In genomic region chr5:134249245-134249649, GRCm38 (mm10) we compare ENCODE assay signal across 22 mouse cellular contexts. TPM values are rescaled to one million over a fixed set of nuclear protein-coding genes. Genes with fewer than 3 reads are reported as not detected.
DNase-seq lines count a peak whose midpoint lies in the region; ATAC-seq and TF ChIP-seq lines count a peak whose summit lies in the region.
"Had no signal": no experiment of that assay in that cellular context is flagged by ENCODE, and none has a peak within 500 bp of the region (broad histone marks: within the 10 kb centered on the region; RNA-seq: fewer than 3 reads in every experiment).

No protein-coding gene starts in this region.

- H3K4me3 ChIP-seq in layer of hippocampus, adult 2 months: no peak overlapping the region
- H3K4me3 ChIP-seq in stomach, postnatal 0 days (ENCODE audit: low read depth, low read length): no peak overlapping the region
- no peak overlapping the region for H3K4me3 ChIP-seq in embryonic facial prominence, embryonic 10.5 days
- H3K4me3 ChIP-seq in kidney, embryonic 14.5 days (ENCODE audit: low read length): no peak overlapping the region
- H3K4me3 ChIP-seq: forebrain, embryonic 13.5 days; hindbrain, embryonic 10.5 days; kidney, embryonic 15.5 days; limb, embryonic 12.5 days; liver, embryonic 12.5 days had no signal

- no peaks in the 10 kb centered on the region for H3K27me3 ChIP-seq in stomach, postnatal 0 days (ENCODE audit: control insufficient read depth, insufficient read depth, low read length)
- H3K27me3 ChIP-seq in embryonic facial prominence, embryonic 10.5 days (replicated peaks; ENCODE audit: low read depth, poor library complexity, severe bottlenecking): no peaks in the 10 kb centered on the region
- H3K27me3 ChIP-seq in kidney, embryonic 14.5 days (ENCODE audit: control insufficient read depth, insufficient read depth, low read length): no peaks in the 10 kb centered on the region
- H3K27me3 ChIP-seq: forebrain, embryonic 13.5 days; kidney, embryonic 15.5 days; limb, embryonic 12.5 days; liver, embryonic 12.5 days; megakaryocyte, embryonic 14.5 days had no signal

- H3K4me1 ChIP-seq in stomach, postnatal 0 days (replicated peaks; ENCODE audit: control insufficient read depth, insufficient read depth): no peaks in the 10 kb centered on the region
- no peaks in the 10 kb centered on the region for H3K4me1 ChIP-seq in embryonic facial prominence, embryonic 10.5 days
- no peaks in the 10 kb centered on the region for H3K4me1 ChIP-seq in kidney, embryonic 14.5 days (ENCODE audit: control insufficient read depth, insufficient read depth, low read length)
- H3K4me1 ChIP-seq: forebrain, embryonic 13.5 days; hindbrain, embryonic 10.5 days; kidney, embryonic 15.5 days; limb, embryonic 12.5 days; liver, embryonic 12.5 days had no signal

- intact Hi-C loops in left cerebral cortex, postnatal 36 days (cut with DNase I): no loop called here

- no peak overlapping the region for H3K4me2 ChIP-seq in stomach, postnatal 0 days (replicated peaks; ENCODE audit: low read depth)
- no peak overlapping the region for H3K4me2 ChIP-seq in kidney, embryonic 14.5 days (replicated peaks; ENCODE audit: low read depth, low read length)
- H3K4me2 ChIP-seq: forebrain, embryonic 13.5 days; kidney, embryonic 15.5 days; limb, embryonic 12.5 days; liver, embryonic 12.5 days had no signal

- peak overlapping the region; percentile 59; the same call in 1 of the 2 replicates for H3K27ac ChIP-seq in layer of hippocampus, adult 2 months
- peak overlapping the region; percentile 70 for H3K27ac ChIP-seq in stomach, postnatal 0 days (replicated peaks)
- H3K27ac ChIP-seq in embryonic facial prominence, embryonic 10.5 days (replicated peaks): no peak overlapping the region
- no peak overlapping the region for H3K27ac ChIP-seq in kidney, embryonic 14.5 days (ENCODE audit: low read depth, low read length)
- H3K27ac ChIP-seq: forebrain, embryonic 13.5 days; hindbrain, embryonic 10.5 days; kidney, embryonic 15.5 days; limb, embryonic 12.5 days; liver, embryonic 12.5 days had no signal

- WGBS in stomach, postnatal 0 days: 69% methylated on average over 8 of the region's 8 CpGs
- WGBS in embryonic facial prominence, embryonic 10.5 days: 93% methylated on average over 8 of the region's 8 CpGs
- WGBS in kidney, embryonic 14.5 days: 93% methylated on average over 8 of the region's 8 CpGs

- TF ChIP-seq CTCF in layer of hippocampus, adult 2 months (conservative IDR thresholded peaks at IDR 0.05): no peak
- TF ChIP-seq CTCF in stomach, postnatal 0 days (IDR thresholded peaks at IDR 0.05; ENCODE audit: low read depth): no peak

- no peak for TF ChIP-seq EP300 in stomach, postnatal 0 days (optimal IDR thresholded peaks at IDR 0.05)

- H3K36me3 ChIP-seq in stomach, postnatal 0 days (ENCODE audit: control insufficient read depth, insufficient read depth, low read length): peaks cover 60% of the 10 kb centered on the region
- H3K36me3 ChIP-seq in embryonic facial prominence, embryonic 10.5 days (replicated peaks): peaks cover 99% of the 10 kb centered on the region
- peaks cover 96% of the 10 kb centered on the region for H3K36me3 ChIP-seq in kidney, embryonic 14.5 days (ENCODE audit: control insufficient read depth, insufficient read depth, low read length)

- DNase-seq in layer of hippocampus, adult 2 months (ENCODE audit: low spot score in 2 of 2): no peak
- no peak for DNase-seq in layer of hippocampus, adult 9-11 months
- peak; percentile 58 to 69 for DNase-seq in right cerebral cortex, adult 2 months (ENCODE audit: low spot score in 2 of 2)
- DNase-seq in right cerebral cortex, postnatal 14 days: no peak
- peak; percentile 46 to 61 for DNase-seq in left cerebral cortex, postnatal 36 days (ENCODE audit: low spot score in 2 of 2)
- DNase-seq in stomach, postnatal 0 days (ENCODE audit: low spot score): no peak
- no peak for DNase-seq in embryonic facial prominence, embryonic 10.5 days (ENCODE audit: low spot score)
- DNase-seq: adrenal gland, postnatal 25 days; cerebellum, adult 18-20 months; cerebellum, postnatal 36 days; gastrocnemius, postnatal 36 days; kidney, postnatal 4 days; lung, adult 2 months had no signal

- H3K9ac ChIP-seq in stomach, postnatal 0 days (ENCODE audit: low read length): no peak overlapping the region
- H3K9ac ChIP-seq in kidney, embryonic 14.5 days (ENCODE audit: low read depth, low read length): no peak overlapping the region
- H3K9ac ChIP-seq: forebrain, embryonic 13.5 days; kidney, embryonic 15.5 days; limb, embryonic 12.5 days; liver, embryonic 12.5 days had no signal

- no peaks in the 10 kb centered on the region for H3K9me3 ChIP-seq in stomach, postnatal 0 days (ENCODE audit: control insufficient read depth, low read length)
- H3K9me3 ChIP-seq in embryonic facial prominence, embryonic 10.5 days: no peaks in the 10 kb centered on the region
- H3K9me3 ChIP-seq in kidney, embryonic 14.5 days (ENCODE audit: control insufficient read depth, low read length): no peaks in the 10 kb centered on the region
- H3K9me3 ChIP-seq: forebrain, embryonic 13.5 days; hindbrain, embryonic 10.5 days; kidney, embryonic 15.5 days; limb, embryonic 12.5 days; liver, embryonic 12.5 days; megakaryocyte, embryonic 14.5 days had no signal

- peak; percentile 25; the same call in 1 of the 2 replicates for ATAC-seq in stomach, postnatal 0 days (ENCODE audit: low FRiP score, low TSS enrichment)
- ATAC-seq in kidney, embryonic 14.5 days (ENCODE audit: low FRiP score, low TSS enrichment): no peak
- ATAC-seq: activated CD4-positive, CD25-positive, alpha-beta regulatory T cell, adult 4 months; CD4-positive, CD25-positive, alpha-beta regulatory T cell, adult 4 months; forebrain, embryonic 13.5 days; liver, embryonic 12.5 days had no signal

RNA-seq across cellular contexts. Expression of gene Ncf1, which starts 19.8 kb away (rescaled TPM):
- total RNA-seq in layer of hippocampus, adult 2 months (2021): 1 to 10 TPM; 7.2 to 9.0 TPM
- 1 to 10 TPM; 6.5 to 7.2 TPM for total RNA-seq in left cerebral cortex, postnatal 36 days (2021)
- polyA plus RNA-seq in stomach, postnatal 0 days (2015; fragmentation: Nextera tagmentation; extraction: Ambion mirVana): 2.2 and 2.4 TPM in 2 replicates
- polyA plus RNA-seq in embryonic facial prominence, embryonic 10.5 days (2016; fragmentation: Nextera tagmentation; extraction: Ambion mirVana): 1.8 and 2.0 TPM in 2 replicates
- polyA plus RNA-seq in kidney, embryonic 14.5 days (2014; fragmentation: Nextera tagmentation; extraction: Ambion mirVana): 2.6 and 2.9 TPM in 2 replicates

Comparison
In these comparisons a context has a peak if more than half of its experiments do, and no peak if none do; other contexts are left out.
1. DNase-seq: peak in right cerebral cortex, adult 2 months (2 of 2) and left cerebral cortex, postnatal 36 days (2 of 2); none in layer of hippocampus, adult 2 months (0 of 2), layer of hippocampus, adult 9-11 months (single experiment), right cerebral cortex, postnatal 14 days (single experiment), stomach, postnatal 0 days (single experiment) and embryonic facial prominence, embryonic 10.5 days (single experiment).
2. H3K27ac ChIP-seq: peak in layer of hippocampus, adult 2 months (single experiment) and stomach, postnatal 0 days (single experiment); none in embryonic facial prominence, embryonic 10.5 days (single experiment) and kidney, embryonic 14.5 days (single experiment).